Mouse (Mus musculus): ENCODE measurements around the gene Entpd1.

Gene Entpd1

DNA sequence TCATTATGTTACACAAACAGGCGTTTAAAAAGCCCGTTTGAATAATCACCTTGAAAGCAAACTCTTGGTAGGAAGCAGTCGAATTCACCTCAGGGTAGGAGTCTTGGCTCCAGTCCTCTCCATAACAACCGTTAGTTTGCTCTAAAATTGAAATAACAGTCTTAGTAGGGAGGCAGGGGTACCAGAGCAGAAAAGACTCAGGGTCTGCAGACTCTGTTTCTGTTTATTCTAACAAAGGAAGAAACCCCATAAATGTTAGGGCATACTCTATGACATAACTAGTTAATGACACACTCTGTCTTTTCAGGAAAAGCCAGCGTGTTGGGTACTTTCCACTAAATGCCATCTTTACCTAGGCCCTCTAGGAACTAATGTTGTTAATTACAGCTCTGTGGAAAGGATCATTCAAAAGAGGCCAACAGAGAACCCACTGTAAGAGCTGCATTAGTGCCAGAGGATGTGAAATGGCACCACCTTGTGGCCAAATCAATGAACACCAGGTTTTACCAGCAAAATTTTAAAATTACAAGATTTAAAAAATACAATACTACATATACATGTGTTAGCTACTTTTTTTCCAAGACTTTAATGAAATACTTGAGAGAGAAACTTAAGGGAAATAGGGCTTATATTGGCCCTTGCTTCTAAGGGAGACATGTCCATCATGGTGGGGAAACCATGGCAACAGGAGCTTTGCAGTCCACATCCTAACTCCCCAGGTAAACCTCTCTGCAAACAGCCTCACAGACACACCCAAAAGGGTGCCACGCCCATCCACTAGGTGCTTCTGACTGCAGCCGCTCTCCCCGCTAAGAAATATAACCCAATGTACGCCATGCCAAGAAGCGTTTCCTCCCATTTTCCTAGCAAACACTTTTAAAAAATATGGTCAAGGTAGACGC, 110.2 kb downstream of the Entpd1 start:
- peak; percentile 44 to 58 for DNase-seq (ENCODE audit: low read depth in 2 of 2, low spot score in 2 of 2)

DNA sequence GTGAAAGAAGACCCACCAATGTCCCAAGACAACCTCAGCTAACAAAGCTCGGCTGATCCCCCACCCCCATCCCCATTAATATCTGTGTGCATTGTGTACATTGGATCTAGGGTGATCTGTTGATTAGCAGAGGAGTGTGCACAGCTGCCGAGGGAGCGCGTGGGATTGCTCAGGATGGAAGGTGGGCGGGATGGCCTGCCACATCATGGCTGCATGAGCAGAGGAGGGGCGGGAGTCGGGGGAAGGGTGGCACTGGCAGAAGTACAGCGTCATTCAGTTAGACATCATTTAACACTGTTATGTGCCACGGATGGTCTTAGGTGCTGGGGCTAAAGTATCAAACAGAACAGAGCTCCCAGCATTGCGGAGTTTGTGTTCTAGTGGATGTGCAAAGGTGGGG, 111.3 kb downstream of the Entpd1 start:
- DNase-seq (ENCODE audit: low read depth in 2 of 2, low spot score in 2 of 2) = no peak

- DNase-seq (ENCODE audit: low read depth in 2 of 2, low spot score in 2 of 2) = no peak
These were observed 114.0 kb downstream of the Entpd1 start for GRCm38 (mm10) chr19:40726148-40726547.

GRCm38 (mm10) chr19:40726614-40727013, 114.4 kb downstream of the Entpd1 start:
- DNase-seq (ENCODE audit: low read depth in 2 of 2, low spot score in 2 of 2) = no peak

DNA sequence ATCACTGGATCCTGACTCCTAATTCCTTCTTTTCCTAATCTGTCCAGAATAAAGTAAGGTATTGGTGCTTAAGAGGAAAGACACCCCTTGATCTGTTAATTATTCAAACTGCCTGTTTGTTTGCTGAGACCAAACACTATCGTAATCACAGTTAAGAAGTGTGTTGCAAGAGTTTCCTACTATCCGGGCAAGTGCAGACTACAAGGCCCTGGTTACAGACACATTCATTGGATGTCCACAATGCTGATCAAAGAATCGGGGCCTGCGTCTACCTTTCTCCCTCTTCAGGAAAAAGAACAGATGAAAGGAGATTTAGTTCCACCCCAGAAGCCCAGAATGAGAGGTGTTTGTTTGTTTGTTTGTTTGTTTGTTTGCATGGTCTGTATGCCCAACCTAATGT, 116.0 kb downstream of the Entpd1 start:
- no peak for DNase-seq (ENCODE audit: low read depth in 2 of 2, low spot score in 2 of 2)

DNA sequence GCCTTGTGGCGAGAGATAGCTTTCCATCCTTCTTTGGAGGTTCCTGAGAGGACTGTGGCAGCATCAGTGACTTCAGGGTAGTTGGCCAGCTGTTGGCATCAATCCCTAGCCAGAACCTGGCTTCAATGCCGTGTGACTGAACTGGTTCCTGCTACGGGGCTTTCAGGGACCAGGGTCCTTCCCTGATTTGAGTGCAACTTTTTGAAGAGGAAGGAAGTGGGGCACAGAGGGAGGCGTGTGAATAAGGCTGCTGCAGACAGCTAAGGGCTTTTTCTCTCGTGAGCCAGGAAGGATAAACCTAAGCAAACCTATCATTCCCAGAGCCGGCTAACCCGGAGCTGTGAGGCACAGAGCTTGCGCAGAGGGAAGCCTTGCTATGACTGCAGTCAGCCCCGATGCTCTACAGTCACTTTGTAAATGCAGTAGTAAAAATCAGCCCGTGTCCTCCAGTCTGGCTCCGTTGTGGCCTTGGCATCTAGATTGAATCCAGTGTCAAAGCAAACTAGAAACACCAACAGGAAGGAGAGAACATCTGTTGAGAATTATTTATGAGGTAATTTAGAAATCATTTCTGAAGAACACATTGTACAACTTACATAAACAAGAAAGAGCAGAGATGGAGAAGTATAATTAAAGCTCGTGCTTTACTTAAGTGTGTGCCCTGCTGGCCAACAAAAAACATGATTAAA, 116.7 kb downstream of the Entpd1 start:
- no peak for DNase-seq (ENCODE audit: low read depth in 2 of 2, low spot score in 2 of 2)

DNA sequence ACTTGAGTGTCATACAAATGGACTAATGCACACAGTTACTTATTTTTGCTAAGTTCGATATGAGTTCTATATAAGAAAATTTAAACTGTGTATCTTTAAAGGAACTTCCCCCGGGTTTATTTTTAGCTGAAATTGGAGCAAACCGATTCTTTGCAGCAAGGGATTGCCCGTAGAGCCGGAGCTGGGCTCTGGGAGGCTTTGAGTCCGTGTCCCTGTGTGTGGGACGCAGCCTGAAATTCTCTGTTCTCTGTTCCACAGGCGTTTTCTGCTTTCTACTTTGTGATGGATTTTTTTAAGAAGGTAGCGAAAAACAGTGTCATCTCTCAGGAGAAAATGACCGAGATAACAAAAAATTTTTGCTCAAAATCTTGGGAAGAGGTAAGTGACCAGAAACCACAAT, 121.2 kb downstream of the Entpd1 start:
- DNase-seq (ENCODE audit: low read depth in 2 of 2, low spot score in 2 of 2) = no peak

DNA sequence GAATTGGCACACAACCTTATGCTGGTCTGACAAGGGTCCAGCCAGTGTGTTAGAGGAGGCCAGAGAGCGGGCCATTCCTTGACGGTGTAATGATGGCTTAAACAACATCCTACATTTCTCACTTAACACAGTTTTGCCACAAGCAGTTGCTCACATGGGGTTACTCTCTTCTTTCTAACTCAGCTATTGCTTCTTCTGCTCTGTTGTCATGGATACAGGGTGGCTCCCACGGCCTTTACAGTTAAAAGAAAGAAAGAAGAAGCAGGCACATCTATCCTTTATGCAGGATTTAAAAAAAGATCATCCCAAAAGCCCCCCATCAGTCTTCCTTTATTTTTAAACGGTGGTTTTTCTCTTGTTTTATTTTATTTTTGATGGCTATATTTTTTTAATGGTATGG, 121.7 kb downstream of the Entpd1 start:
- DNase-seq (ENCODE audit: low read depth in 2 of 2, low spot score in 2 of 2) = no peak

DNA sequence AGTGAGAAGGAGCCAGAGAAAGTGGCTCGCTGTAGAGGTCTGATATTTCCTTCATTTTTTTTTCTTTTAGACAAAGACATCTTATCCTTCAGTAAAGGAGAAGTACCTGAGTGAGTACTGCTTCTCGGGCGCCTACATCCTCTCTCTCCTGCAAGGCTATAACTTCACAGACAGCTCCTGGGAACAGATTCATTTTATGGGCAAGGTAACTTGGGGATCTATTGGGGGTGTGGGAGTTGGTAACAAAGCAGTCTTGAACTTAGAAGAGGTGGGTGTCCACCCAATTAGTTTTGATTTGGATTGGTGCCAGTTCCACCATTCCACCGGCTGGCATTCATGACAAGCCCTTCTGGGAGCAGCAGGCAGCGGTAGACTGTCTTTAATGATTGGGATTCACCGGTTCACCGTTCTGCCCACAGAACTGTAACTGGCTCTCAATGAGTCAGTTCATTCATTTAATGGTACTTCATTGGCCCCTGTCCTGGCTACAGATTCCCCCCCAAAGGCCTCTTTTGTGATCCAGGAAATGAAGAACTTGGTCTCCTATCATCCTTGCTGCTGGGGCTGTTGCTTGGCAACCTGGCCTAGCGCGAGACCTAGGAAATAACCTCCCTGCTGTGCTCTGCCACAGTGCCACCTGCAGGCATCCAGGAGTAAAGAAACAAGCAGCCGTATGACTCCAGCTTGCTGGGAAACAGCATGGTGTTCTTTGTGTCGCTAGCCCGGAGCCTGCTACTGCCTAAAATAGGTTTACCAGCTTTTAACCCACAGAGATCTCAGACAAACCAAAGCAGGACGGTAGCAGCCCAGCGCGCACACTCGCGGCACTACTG, 124.7 kb downstream of the Entpd1 start:
- DNase-seq (ENCODE audit: low read depth in 2 of 2, low spot score in 2 of 2) = peak in 1 of 2 experiments; percentile 38

DNA sequence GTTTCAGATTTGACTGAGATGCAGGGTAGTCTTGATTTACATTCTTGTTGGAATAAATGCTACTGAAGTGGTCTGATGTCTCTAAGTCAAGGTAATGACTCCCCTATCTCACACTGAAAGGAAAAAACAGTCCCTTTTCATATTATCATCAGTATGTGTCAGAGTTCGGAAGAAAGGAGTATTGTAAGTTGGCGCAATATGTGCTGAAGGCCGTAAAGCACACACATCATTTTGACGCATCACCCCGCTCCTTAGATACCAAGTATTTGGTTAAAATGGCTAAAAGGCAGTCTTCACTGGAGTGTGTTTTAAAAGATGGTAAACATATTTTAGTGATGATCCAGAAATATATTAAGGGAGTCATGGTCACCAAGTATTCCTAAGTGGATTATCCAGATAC, 125.4 kb downstream of the Entpd1 start:
- DNase-seq (ENCODE audit: low read depth in 2 of 2, low spot score in 2 of 2) = no peak

GRCm38 (mm10) chr19:40738683-40739324, 126.6 kb downstream of the Entpd1 start:
- DNase-seq (ENCODE audit: low read depth in 2 of 2, low spot score in 2 of 2) = no peak

DNA sequence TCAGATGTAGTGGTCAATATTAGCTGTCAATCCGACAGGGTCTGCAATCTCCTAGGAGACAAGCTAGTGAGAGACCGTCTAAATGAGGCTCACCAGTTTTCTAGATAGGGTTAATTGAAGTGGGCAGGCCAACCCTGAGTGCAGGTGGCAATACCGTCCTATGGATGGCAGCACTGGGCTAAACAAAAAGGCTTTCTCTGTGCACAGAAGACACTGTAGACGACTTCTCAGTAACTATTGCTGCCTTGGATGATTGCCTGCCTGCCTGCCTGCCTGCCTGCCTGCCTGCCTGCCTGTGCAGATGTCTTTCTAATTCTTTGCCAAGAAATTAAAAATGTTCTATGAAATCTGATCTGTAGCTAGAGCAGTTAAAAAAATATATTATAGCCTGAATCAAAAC, 134.4 kb downstream of the Entpd1 start:
- no peak for DNase-seq (ENCODE audit: low read depth in 2 of 2, low spot score in 2 of 2)

DNA sequence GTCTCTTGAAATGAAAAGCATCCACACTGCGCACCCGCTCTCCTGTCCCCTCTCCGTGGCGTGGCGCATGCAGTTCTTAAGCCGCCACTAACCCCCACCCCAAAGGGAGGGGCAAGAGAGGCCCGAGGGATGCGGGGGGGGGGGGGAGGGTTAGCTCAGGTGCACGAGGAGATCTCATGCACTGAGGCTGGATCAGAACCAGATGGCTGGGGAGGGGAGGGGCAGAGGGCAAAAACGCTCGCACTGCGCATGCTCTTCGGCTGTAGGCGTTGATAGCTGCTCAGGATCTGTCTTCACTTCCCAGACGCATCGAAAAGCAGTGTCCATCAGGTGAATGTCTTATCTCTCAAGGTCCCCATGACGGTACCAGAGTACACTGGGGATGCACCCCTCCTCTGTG, 136.4 kb downstream of the Entpd1 start, which contains the start of gene Cc2d2b:
Cc2d2b (plus strand) TSS at position 195 of the 400 bp plus-strand sequence.
- no peak for DNase-seq (ENCODE audit: low read depth in 2 of 2, low spot score in 2 of 2)

DNA sequence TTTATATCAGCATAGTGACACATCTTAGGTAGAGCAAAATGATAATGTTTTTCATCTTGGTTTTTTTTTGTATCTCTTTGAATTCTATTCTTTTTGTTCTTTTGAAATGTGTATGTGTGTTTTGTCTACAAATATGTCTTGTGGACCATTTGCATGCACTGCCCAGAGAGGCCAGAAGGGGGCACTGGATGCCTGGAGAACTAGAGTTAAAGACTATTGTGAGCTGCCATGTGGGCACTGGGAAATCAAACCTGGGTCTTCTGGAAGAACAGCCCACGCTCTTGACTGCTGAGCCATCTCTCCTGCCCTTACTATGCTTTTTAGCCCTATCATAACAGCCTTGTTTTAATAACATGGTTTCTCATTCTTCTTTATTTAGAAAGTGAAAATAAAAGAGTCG, 142.1 kb downstream of the Entpd1 start:
- peak; percentile 61 to 76 for DNase-seq (ENCODE audit: low read depth in 2 of 2, low spot score in 2 of 2)

- no peak for DNase-seq (ENCODE audit: low read depth in 2 of 2, low spot score in 2 of 2)
These were observed 147.9 kb downstream of the Entpd1 start for GRCm38 (mm10) chr19:40760071-40760470.

DNA sequence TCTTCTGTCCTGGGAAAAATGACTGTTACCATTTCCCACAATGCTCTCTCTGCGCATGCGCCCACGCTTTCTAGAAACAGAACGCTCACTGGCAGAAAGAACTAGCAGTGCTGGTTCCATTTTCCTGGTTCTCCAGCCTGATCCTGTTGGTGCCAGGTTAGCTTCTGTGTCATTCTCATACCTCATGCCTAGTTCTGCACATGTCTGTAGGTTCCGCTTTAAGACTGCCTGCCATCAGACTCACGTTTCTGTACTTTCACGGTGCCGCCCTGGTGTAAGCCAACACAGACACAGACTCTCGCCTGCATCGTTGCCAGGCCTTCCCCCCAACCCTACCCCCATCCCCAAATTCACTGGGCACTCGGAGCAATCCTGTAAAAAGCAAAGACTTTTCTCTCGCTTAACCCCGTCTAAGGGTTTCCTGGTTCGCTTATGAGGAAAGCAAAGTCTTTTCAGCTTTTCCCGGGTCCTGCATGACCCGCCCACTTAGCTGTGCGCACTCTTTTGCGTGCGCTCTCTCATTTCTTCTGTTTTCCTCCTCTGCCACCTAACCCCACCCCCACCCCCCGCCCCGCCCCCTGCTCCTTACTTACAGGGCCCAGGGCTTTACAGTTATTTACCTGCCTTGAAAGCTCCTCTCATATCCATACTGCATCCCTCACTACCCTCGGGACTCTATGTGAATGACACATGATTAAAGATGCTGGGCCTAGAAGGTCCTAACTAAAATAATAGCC, 150.0 kb downstream of the Entpd1 start:
- DNase-seq (ENCODE audit: low read depth in 2 of 2, low spot score in 2 of 2) = peak; percentile 1 to 20

GRCm38 (mm10) chr19:40767189-40767588, 155.0 kb downstream of the Entpd1 start:
- no peak for DNase-seq (ENCODE audit: low read depth in 2 of 2, low spot score in 2 of 2)

GRCm38 (mm10) chr19:40769341-40769770, 157.2 kb downstream of the Entpd1 start:
- no peak for DNase-seq (ENCODE audit: low read depth in 2 of 2, low spot score in 2 of 2)

GRCm38 (mm10) chr19:40788004-40788714, 176.0 kb downstream of the Entpd1 start:
- DNase-seq (ENCODE audit: low read depth in 2 of 2, low spot score in 2 of 2) = peak; percentile 1

DNA sequence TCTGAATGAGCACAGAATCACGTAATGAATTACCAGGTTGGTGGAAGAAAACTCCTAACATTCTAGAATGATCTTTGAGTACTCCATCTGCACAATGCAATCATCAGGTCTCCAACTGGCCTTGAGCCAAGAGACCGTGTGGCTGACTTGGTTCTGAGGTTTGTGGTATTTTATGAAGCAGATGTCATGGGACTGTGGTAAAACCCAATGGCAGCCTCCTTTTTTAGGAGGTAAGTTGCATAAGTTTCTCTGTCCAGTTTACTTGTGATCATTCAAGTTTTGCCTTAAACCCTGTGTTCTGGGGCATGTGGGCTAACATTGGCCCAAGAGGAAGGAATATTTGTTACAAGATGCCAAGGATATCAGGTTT, 176.5 kb downstream of the Entpd1 start:
- peak in 1 of 2 experiments; percentile 3 for DNase-seq (ENCODE audit: low read depth in 2 of 2, low spot score in 2 of 2)
